Mouse (Mus musculus): ENCODE measurements at regions not wholly inside any gene's neighbourhood (a gene's known extent, or its start where the extent isn't known, plus 50 kb on each side); places are given as distances from the start of the nearest gene placed in this dataset.

GRCm38 (mm10) chr5:101345406-101345805, 319.4 kb downstream of the Nkx6-1 start:
- TF ChIP-seq CTCF (IDR thresholded peaks at IDR 0.05; ENCODE audit: borderline replicate concordance, insufficient read depth, low read length) (no peak), POLR2A (IDR thresholded peaks at IDR 0.05; ENCODE audit: low read depth, low read length) (no peak)
